Mouse (Mus musculus): ENCODE data around the gene Selenov. TPM values are rescaled to one million over a fixed set of nuclear protein-coding genes. Genes with fewer than 3 reads are reported as not detected.

Selenov gene
- polyA plus RNA-seq, 1 experiment: not detected

GRCm38 (mm10) chr7:28298837-28299625, 8.0 kb upstream of the Selenov start:
- Histone ChIP-seq H3K4me1 (peaks cover 38% of the 10 kb centered on the region), H3K4me3 (replicated peaks) (peak overlapping the region; percentile 64), H3K36me3 (replicated peaks; ENCODE audit: low read length) (no peaks in the 10 kb centered on the region), H3K9me3 (no peaks in the 10 kb centered on the region), H3K27me3 (replicated peaks) (peaks cover 82% of the 10 kb centered on the region)
- TF ChIP-seq FLI1 (IDR thresholded peaks at IDR 0.05; ENCODE audit: low read length): no peak
- TF ChIP-seq GATA1 (IDR thresholded peaks at IDR 0.05; ENCODE audit: borderline replicate concordance, low read length): no peak

GRCm38 (mm10) chr7:28294481-28294880, 3.5 kb upstream of the Selenov start:
- TF ChIP-seq FLI1 (IDR thresholded peaks at IDR 0.05; ENCODE audit: low read length): no peak
- TF ChIP-seq GATA1 (IDR thresholded peaks at IDR 0.05; ENCODE audit: borderline replicate concordance, low read length): no peak
- no peaks in the 10 kb centered on the region for H3K36me3 ChIP-seq (replicated peaks; ENCODE audit: low read length)
- H3K4me1 ChIP-seq: peaks cover 38% of the 10 kb centered on the region
- H3K27me3 ChIP-seq (replicated peaks): peaks cover 95% of the 10 kb centered on the region
- peak overlapping the region; percentile 90 for H3K4me3 ChIP-seq (replicated peaks)
- H3K9me3 ChIP-seq: no peaks in the 10 kb centered on the region

GRCm38 (mm10) chr7:28290165-28290564, 821 bp downstream of the Selenov start:
- Histone ChIP-seq H3K27me3 (replicated peaks) (peaks cover 86% of the 10 kb centered on the region), H3K4me1 (peaks cover 38% of the 10 kb centered on the region), H3K36me3 (replicated peaks; ENCODE audit: low read length) (no peaks in the 10 kb centered on the region), H3K4me3 (replicated peaks) (peak overlapping the region; percentile 78), H3K9me3 (peaks cover 15% of the 10 kb centered on the region)
- TF ChIP-seq FLI1 (IDR thresholded peaks at IDR 0.05; ENCODE audit: low read length) (no peak), GATA1 (IDR thresholded peaks at IDR 0.05; ENCODE audit: borderline replicate concordance, low read length) (no peak)

GRCm38 (mm10) chr7:28280630-28281029, 10.4 kb downstream of the Selenov start:
- peaks cover 3% of the 10 kb centered on the region; the same call in 1 of the 2 replicates for H3K9me3 ChIP-seq
- peaks cover 12% of the 10 kb centered on the region for H3K27me3 ChIP-seq (replicated peaks)
- peaks cover 10% of the 10 kb centered on the region for H3K4me1 ChIP-seq
- TF ChIP-seq FLI1 (IDR thresholded peaks at IDR 0.05; ENCODE audit: low read length) (no peak), GATA1 (IDR thresholded peaks at IDR 0.05; ENCODE audit: borderline replicate concordance, low read length) (no peak)
- H3K36me3 ChIP-seq (replicated peaks; ENCODE audit: low read length): no peaks in the 10 kb centered on the region
- H3K4me3 ChIP-seq (replicated peaks): no peak overlapping the region

GRCm38 (mm10) chr7:28278279-28278652, 12.7 kb downstream of the Selenov start:
- peaks cover 7% of the 10 kb centered on the region for H3K27me3 ChIP-seq (replicated peaks)
- no peaks in the 10 kb centered on the region for H3K9me3 ChIP-seq
- TF ChIP-seq GATA1 (IDR thresholded peaks at IDR 0.05; ENCODE audit: borderline replicate concordance, low read length) (no peak), FLI1 (IDR thresholded peaks at IDR 0.05; ENCODE audit: low read length) (no peak)
- peak overlapping the region; percentile 96 for H3K4me3 ChIP-seq (replicated peaks)
- H3K4me1 ChIP-seq: peaks cover 10% of the 10 kb centered on the region
- H3K36me3 ChIP-seq (replicated peaks; ENCODE audit: low read length): no peaks in the 10 kb centered on the region

- Histone ChIP-seq H3K4me3 (replicated peaks) (peak within 1 kb of the TSS; percentile 96), H3K4me1 (peaks cover 10% of the 10 kb centered on the region), H3K36me3 (replicated peaks; ENCODE audit: low read length) (no peaks in the 10 kb centered on the region), H3K27me3 (replicated peaks) (peaks cover 7% of the 10 kb centered on the region), H3K9me3 (no peaks in the 10 kb centered on the region)
- TF ChIP-seq FLI1 (IDR thresholded peaks at IDR 0.05; ENCODE audit: low read length) (no peak), GATA1 (IDR thresholded peaks at IDR 0.05; ENCODE audit: borderline replicate concordance, low read length) (no peak)
These were observed 13.2 kb downstream of the Selenov start, which contains the start of gene Eid2b for GRCm38 (mm10) chr7:28277615-28278278. Gene Eid2b (plus strand): TSS chr7:28277739.

- Histone ChIP-seq H3K36me3 (replicated peaks; ENCODE audit: low read length) (no peaks in the 10 kb centered on the region), H3K9me3 (no peaks in the 10 kb centered on the region), H3K4me3 (replicated peaks) (peak overlapping the region; percentile 96), H3K27me3 (replicated peaks) (peaks cover 7% of the 10 kb centered on the region), H3K4me1 (peaks cover 10% of the 10 kb centered on the region)
- TF ChIP-seq FLI1 (IDR thresholded peaks at IDR 0.05; ENCODE audit: low read length) (no peak), GATA1 (IDR thresholded peaks at IDR 0.05; ENCODE audit: borderline replicate concordance, low read length) (no peak)
These were observed 13.8 kb downstream of the Selenov start for GRCm38 (mm10) chr7:28277237-28277614.

- peaks cover 6% of the 10 kb centered on the region; the same call in 1 of the 2 replicates for H3K9me3 ChIP-seq
- H3K36me3 ChIP-seq (replicated peaks; ENCODE audit: low read length): no peaks in the 10 kb centered on the region
- TF ChIP-seq FLI1 (IDR thresholded peaks at IDR 0.05; ENCODE audit: low read length): no peak
- no peak for TF ChIP-seq GATA1 (IDR thresholded peaks at IDR 0.05; ENCODE audit: borderline replicate concordance, low read length)
- H3K4me3 ChIP-seq (replicated peaks): no peak overlapping the region
- peaks cover 20% of the 10 kb centered on the region for H3K27me3 ChIP-seq (replicated peaks)
- H3K4me1 ChIP-seq: peaks cover 13% of the 10 kb centered on the region
These were observed 19.2 kb downstream of the Selenov start for GRCm38 (mm10) chr7:28271761-28272160.

- Histone ChIP-seq H3K36me3 (replicated peaks; ENCODE audit: low read length) (no peaks in the 10 kb centered on the region), H3K27me3 (replicated peaks) (peaks cover 26% of the 10 kb centered on the region), H3K4me3 (replicated peaks) (no peak overlapping the region), H3K4me1 (peaks cover 13% of the 10 kb centered on the region), H3K9me3 (peaks cover 6% of the 10 kb centered on the region; the same call in 1 of the 2 replicates)
- no peak for TF ChIP-seq FLI1 (IDR thresholded peaks at IDR 0.05; ENCODE audit: low read length)
- TF ChIP-seq GATA1 (IDR thresholded peaks at IDR 0.05; ENCODE audit: borderline replicate concordance, low read length): no peak
These were observed 21.6 kb downstream of the Selenov start for GRCm38 (mm10) chr7:28269355-28269754.

- no peak for TF ChIP-seq GATA1 (IDR thresholded peaks at IDR 0.05; ENCODE audit: borderline replicate concordance, low read length)
- peaks cover 13% of the 10 kb centered on the region for H3K4me1 ChIP-seq
- peaks cover 6% of the 10 kb centered on the region; the same call in 1 of the 2 replicates for H3K9me3 ChIP-seq
- peaks cover 28% of the 10 kb centered on the region for H3K27me3 ChIP-seq (replicated peaks)
- H3K36me3 ChIP-seq (replicated peaks; ENCODE audit: low read length): no peaks in the 10 kb centered on the region
- peak overlapping the region; percentile 95 for H3K4me3 ChIP-seq (replicated peaks)
These were observed 22.4 kb downstream of the Selenov start for GRCm38 (mm10) chr7:28268576-28268975.

Data from megakaryocyte, embryonic 14.5 days (primary cell).